Mouse (Mus musculus): ENCODE measurements at regions not wholly inside any gene's neighbourhood (a gene's known extent, or its start where the extent isn't known, plus 50 kb on each side); places are given as distances from the start of the nearest gene placed in this dataset.

DNA sequence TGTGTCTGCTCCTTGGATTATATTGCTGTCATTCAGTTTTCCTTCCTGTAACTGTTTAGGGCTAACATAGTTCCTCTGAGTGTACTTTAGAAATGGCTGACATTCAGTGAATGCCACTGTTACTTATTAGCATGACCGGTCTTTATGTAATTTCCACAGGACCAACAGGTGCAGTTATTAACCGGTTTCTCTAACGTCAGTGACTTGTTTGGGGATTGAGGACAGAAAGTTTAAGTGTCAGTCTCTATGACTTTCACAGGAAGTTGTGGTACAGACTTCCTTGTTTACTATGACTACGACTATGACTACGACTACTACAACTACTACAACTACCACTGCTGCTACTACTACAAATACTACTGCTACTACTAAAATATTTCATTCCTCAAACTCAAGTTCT is 170.4 kb upstream of the Ptger4 start:
- ATAC-seq (ENCODE audit: low TSS enrichment): no peak

GRCm38 (mm10) chr15:5416031-5416430 is 172.0 kb upstream of the Ptger4 start:
- ATAC-seq (ENCODE audit: low TSS enrichment): no peak

- no peak for ATAC-seq (ENCODE audit: low TSS enrichment)
Measured at GRCm38 (mm10) chr15:5426641-5427040, 182.7 kb upstream of the Ptger4 start.

DNA sequence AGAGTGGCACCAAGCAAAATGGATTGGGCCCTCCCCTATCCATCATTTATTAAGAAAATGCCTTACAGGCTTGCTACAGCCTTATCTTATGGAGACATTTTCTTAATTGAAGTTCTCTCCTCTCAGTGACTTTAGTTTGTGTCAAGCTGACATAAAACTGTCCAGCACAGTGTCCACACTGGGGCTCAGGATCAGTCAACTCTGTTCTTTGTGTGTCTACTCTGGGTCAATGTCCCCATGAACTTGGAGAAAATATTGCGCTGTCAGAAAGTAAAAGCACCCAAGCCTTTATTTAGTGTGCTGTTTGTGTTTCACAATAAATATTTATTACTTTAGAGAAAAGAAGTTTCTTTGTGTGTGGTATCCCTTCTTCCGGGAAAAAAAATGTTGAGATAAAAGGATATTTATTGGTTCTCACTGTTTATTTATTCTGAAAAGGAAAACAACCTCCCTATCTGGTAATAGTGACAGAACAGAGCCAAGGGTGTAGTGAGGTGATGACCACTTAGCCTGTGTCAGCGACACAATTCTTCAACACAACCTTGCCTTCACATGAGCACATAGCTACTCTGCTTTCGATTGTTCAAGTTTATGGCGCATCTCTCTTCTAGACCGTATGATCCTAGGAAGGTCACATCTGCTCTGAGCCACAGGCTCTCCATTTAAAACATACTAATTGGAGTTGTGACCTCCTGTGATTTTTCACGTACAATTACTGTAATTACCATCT is 183.5 kb upstream of the Ptger4 start:
- no peak for ATAC-seq (ENCODE audit: low TSS enrichment)

DNA sequence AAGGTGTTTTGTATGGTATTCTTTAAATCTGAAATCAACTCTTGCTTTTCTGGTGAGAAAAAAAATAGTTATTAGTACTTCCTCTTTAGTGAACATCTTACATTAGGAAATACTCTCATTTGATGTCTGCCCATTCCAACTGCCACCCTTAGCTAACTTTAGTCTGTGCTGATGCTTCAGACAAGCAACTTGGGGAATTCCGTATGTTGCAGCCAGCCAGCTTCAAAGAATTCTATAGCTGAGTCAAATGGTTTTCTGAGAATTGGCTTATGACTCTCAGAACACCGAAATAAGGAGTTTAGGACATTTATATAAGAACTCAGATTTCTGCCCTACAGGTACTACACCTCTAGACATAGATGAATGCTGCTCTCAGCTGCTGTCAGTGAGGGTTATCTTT is 188.0 kb upstream of the Ptger4 start:
- ATAC-seq (ENCODE audit: low TSS enrichment): no peak

DNA sequence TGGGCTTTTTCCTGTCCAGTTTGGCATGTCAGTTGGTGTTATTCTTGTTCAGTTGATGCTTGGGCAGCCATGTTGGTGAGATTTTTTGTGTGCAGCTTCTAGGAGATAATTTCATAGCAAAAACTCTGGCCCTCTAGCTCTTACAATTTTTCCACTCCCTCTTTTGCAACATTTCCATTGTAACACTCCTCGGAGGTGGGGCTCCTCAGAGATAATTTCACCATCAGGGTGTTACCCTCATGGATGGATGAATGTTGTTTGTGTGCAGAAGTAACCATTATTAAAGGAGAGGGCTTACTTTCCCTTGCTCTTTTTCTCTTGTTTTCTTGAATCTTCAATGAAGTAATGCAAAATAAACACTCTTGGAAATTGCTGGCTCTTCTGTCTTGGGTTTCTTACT is 193.0 kb upstream of the Ptger4 start:
- no peak for ATAC-seq (ENCODE audit: low TSS enrichment)

GRCm38 (mm10) chr15:5446040-5446755 is 202.2 kb upstream of the Ptger4 start:
- no peak for ATAC-seq (ENCODE audit: low TSS enrichment)

- ATAC-seq (ENCODE audit: low TSS enrichment): no peak
Measured at GRCm38 (mm10) chr15:5446756-5447314, 202.8 kb upstream of the Ptger4 start.

DNA sequence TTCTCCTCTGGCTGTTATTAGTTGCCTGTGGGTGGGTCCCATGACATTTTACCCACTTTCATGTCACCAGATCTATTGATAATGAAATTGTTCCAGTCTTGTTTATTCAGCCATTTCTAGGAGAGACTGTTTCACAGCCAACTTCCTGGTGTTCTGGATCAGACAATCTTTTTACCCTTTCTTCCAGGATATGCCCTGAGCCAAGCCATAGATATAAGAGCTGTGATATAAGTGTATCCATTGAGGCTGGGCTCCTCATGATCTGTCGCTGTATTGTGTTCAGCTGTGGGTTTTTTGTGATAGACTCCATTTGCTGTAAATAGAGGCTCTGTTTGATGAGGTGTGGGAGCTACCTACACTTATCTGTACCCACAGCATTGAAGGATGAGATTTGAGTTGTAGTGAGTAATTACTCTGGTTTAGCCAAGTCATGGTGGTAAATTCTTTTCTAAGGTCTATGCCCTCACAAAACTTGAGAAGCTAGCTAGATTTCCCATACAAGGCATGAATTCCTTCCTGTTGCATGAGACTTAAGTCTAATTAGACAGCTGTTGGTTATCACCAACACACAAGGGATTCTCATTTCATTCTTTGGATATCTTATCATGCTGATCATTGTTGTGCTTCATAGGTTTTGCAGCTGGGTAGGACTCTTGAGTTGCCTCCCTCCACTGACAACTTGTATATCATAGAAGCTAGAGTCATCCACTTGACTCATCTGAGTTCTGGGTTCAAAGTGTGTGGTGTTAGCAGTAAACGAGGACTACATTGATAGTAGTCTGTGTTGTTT is 203.9 kb upstream of the Ptger4 start:
- ATAC-seq (ENCODE audit: low TSS enrichment): no peak

DNA sequence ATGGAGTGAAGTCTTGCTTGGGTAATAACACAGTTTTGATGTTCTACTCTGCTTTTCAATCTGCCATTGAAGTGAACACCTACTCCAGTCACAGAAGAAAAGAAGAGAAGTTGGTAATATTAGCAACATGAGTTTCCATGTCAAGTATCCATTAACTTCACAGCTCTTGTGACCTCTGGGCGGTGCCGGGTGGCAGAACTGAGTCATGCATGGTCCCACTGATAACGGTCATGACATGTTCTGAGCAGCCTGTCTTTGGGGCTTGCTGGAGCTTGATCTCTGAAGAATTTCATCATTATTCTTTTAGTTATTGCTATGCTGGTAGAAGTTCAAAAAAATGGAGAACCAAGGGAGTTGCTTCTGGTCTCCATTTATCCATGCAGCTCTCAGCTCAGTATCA is 215.1 kb upstream of the Ptger4 start:
- no peak for ATAC-seq (ENCODE audit: low TSS enrichment)

DNA sequence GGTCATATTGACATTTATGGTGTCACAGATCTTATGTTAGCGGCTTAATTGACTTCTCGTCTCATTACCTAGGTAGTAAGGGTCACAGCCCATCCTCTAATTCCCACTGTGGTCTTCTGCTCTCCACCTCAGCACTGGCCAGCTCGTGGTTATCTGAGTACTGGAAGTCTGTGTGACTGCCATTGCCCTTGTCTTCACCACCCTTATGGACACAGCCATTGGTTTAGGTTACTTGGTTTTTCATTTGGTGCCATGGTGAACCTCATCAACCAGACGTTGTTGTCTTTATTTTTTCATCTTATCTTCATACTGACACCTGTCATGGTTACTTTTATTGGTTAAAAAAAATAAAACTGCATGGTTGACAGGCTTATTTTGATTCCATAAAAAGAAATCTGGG is 215.6 kb upstream of the Ptger4 start:
- no peak for ATAC-seq (ENCODE audit: low TSS enrichment)

- ATAC-seq (ENCODE audit: low TSS enrichment): no peak
Measured at GRCm38 (mm10) chr15:5462651-5463050, 218.7 kb upstream of the Ptger4 start.

- ATAC-seq (ENCODE audit: low TSS enrichment): no peak
Measured at GRCm38 (mm10) chr15:5464732-5465131, 220.7 kb upstream of the Ptger4 start.

- ATAC-seq (ENCODE audit: low TSS enrichment): no peak
Measured at GRCm38 (mm10) chr15:5468535-5469073, 224.6 kb upstream of the Ptger4 start.

GRCm38 (mm10) chr15:5475389-5475995 is 231.5 kb upstream of the Ptger4 start:
- no peak for ATAC-seq (ENCODE audit: low TSS enrichment)

- 0 out of 2 replicates have a peak, but pooled peaks have one; percentile 16 for ATAC-seq (ENCODE audit: low TSS enrichment)
Measured at GRCm38 (mm10) chr15:5493286-5493685, 249.3 kb upstream of the Ptger4 start.

- no peak for ATAC-seq (ENCODE audit: low TSS enrichment)
Measured at GRCm38 (mm10) chr15:5495187-5495849, 251.3 kb upstream of the Ptger4 start.

GRCm38 (mm10) chr15:5495954-5496353 is 252.0 kb upstream of the Ptger4 start:
- ATAC-seq (ENCODE audit: low TSS enrichment): no peak

DNA sequence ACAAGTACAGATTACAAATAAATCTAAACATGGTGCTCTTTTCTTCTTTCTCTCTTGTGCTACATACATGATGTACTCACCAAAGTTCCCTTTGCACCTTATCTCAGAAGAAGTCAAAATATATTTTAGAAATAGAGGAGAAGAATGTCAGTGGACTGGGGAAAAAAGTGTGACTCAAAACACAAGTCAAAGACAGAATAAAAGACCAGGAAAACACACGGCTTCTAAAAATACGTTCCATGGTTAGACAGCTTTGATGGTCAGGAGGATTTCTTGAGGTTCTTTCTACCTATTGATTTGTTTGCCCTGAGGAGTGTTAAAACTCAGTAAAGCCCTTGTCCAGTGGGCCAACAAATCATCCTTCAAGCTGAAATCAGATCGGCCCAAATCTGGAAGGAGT is 260.5 kb upstream of the Ptger4 start:
- ATAC-seq (ENCODE audit: low TSS enrichment): no peak

DNA sequence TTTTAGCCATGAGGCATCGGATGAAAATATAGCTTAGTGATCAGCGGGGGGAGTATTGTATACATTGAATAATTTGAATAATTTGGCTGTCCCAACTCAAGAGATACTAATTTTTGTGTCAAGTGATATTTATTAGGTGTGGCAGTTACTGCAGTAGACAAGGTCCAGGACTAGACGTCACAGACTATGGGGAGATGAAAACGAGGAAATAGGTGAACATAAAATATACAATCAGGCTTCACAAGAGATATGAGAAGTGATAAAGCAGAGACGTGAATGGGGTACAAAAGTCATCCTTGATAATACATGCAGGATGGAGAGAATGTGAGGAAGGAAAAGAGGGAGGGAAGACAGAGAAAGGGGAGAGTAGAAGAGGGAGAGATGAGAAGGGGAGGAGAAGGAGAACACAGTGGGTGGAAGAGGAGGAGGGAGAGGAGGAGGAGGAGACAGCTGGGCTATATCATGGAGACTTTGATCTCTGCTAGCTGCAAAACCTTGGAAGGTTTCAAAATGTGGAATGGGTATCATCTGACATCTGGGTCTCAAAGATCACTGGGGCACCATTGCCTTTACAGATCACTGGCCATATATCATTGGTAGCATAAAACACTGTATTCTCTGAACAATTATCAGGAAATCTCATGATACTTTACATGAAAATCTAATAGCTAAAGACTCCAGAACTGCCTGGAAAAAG is 263.0 kb upstream of the Ptger4 start:
- no peak for ATAC-seq (ENCODE audit: low TSS enrichment)

DNA sequence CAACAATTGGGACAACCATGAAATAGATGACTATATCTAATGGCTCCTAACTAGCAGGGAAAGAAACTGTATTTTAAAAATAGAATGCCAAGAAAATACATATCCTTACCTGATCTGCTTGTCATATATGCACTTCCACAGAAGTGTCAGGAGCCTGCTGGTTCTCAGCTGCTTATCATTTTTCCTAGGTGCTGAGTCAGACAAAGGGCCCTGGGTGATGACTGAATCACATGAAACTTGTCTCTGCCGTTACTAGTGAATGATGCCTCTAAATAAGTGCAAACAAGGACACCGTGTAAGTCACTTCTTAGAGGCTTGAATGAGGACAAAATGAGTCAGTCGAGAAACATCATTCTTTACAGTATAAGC is 263.5 kb upstream of the Ptger4 start:
- ATAC-seq (ENCODE audit: low TSS enrichment): no peak
